Mouse (Mus musculus): Measurements from ENCODE around the gene Ptprd.

GRCm38 (mm10) chr4:76154190-76154589 is 2057.6 kb downstream of the Ptprd start:
- TF ChIP-seq EP300 (IDR thresholded peaks at IDR 0.05; ENCODE audit: low read depth) = no peak
- TF ChIP-seq CTCF (IDR thresholded peaks at IDR 0.05; ENCODE audit: low read depth) = no peak
